Mouse (Mus musculus): ENCODE data around the gene Bag1. TPM values are rescaled to one million over a fixed set of nuclear protein-coding genes. Genes with fewer than 3 reads are reported as not detected.
"Not testable (repeated sequence)": the region's sequence is repeated elsewhere in the genome, so short reads cannot be mapped to it uniquely, and the experiment has no call there.

The Bag1 gene
- total RNA-seq, 2 experiments from 2014 or later, result 163 to 361 TPM

DNA sequence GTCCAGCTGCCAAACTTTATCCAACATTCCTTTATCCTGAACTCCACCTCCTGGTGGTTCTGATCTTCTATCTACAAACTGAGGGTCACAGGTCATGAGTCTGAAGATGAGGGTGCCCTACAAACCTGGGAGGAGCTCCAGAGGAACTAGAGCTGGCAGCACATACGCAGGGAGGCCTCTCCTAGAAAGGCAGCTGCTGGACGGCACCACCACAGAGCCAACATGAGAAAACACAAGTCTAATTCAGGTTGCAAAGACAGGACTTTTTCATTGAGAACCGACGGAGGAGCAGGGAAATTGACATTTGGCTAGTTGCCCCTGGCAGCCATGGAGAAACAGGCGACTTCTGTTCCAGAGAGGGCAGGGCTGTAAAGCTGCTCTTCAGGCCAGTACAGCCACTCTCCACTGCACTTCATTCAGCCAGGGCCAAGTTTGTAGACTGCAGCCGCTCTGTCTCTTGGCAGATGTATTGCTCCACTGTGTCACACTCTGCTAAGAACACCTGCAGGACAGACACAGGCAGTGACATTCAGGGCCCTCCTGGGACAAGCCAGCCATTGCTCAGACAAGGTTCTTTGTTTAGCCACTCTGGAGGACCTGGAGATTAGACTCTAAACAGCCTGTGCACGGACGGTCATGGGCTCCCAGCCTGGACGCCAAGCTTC lies 11.8 kb downstream of the Bag1 start:
- ATAC-seq (replicated peaks; ENCODE audit: poor library complexity), result no peak

DNA sequence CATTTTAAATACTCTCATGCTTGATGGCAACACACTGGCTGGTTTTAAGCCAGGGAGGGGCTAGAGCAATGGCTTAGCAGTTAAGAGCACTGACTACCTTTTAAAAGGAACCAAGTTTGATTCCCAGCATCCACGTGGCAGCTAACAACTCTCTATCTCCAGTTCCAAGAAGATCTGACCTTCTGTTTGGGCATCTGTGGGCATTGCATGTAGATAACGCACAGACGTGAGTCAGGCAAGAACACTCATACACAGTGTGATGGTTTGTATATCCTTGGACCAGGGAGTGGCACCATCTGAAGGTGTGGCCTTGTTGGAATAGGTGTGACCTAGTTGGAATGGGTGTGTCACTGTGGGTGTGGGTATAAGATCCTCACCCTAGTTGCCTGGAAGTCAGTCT lies 13.7 kb downstream of the Bag1 start:
- ATAC-seq (replicated peaks; ENCODE audit: poor library complexity), result not testable (repeated sequence)

DNA sequence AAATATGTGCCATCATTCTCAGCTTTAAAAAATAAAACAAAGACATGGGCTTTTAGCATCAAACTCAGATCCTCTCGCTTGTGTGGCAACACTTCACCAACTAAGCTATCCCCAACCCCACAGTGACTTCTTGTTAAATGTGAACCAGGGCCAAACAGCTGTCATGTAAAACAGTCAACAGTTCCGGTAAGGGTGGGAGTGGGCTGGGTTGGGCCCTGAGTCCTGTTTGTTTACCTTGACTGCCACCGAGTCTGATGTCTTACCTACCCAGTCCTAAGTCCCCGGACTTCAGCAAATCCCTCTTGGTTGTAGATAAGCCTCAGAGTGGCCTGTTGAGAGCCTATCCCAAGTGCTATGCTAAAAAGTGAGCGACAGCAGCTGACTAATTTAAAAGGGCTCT lies 14.4 kb downstream of the Bag1 start:
- no peak for ATAC-seq (replicated peaks; ENCODE audit: poor library complexity)

DNA sequence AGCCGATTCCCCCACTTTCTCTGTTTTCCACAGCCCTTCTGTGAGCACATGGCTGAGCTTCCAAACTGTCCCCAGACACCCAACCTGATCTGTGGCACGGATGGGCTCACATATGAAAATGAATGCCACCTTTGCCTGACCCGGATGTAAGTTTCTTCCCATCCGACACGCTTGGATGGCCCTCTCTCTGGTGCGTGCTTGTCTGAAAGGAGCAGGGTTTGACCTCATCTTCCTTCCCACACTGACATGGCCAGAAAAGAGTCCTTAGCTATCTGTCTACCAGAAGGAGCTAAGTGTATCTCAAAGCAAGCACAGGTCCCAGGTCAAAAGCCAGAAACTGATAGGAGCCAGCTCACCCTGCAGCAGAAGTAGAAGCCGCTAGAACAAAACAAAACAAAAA lies 19.0 kb downstream of the Bag1 start:
- no peak for ATAC-seq (replicated peaks; ENCODE audit: poor library complexity)

DNA sequence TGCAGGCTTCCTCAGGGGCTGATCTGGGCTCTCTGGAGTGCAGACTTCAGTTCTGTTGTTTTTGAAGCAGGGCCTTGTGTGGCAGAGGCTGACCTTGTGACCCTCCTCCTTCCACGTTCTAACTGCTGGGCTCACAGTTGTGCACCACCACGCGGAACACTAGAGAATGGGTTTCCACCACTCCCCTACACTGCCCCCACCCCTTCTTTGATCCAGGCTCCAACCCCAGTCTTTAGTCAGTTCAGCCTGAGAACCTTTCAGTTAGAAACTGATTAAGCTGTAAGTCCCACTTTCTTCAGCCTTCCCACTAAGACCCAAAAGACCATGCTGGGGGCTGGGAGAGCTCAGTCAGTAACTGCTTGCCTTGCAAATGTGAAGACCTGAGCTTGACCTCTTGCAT lies 22.5 kb downstream of the Bag1 start:
- ATAC-seq (replicated peaks; ENCODE audit: poor library complexity), result no peak

DNA sequence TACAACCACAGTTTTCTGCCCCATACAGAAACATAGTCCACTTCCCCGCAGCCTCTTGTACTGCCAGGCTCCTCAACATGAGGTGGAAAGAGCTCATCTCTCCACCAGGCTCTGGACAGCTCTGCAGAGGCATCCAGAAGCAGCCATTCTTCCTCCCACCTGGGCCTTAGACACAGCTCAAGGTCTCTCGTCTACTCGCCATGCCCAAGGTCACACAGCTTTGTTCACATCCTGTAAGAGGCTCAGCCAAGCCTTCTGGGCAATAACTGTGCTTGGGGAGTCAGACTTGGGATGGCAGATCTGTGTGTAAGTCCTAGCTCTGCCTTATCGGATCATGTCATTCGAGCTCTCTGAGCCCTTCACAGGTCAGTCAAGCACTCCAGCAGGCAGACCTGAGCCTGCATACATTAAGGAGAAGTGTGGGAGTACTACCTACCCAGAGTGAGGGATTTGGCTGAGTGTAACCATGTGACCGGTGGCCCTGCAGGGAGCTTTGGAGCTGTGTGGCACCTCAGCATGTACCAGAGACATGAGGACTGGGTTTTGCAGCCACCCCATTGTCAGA lies 24.9 kb downstream of the Bag1 start:
- ATAC-seq (replicated peaks; ENCODE audit: poor library complexity), result no peak

DNA sequence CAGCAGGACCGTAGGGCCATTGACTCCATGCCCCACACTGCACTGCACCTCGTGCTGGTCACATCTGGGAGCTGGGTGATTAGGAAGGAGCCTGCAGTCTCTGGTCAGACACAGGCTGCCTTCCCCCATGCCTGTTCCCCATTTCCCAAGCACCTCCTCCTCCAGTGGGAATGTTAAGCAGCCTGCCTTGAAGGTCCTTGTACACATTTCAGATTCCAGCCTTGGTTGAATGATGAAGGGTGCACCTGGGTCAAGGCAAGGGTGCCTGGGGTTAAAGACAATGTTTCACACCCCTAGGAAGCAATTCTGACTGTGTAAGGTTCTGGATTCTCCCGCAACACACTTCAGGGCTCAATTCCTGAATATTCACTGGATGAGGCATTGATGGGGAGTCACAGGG lies 26.8 kb downstream of the Bag1 start:
- ATAC-seq (replicated peaks; ENCODE audit: poor library complexity), result no peak

DNA sequence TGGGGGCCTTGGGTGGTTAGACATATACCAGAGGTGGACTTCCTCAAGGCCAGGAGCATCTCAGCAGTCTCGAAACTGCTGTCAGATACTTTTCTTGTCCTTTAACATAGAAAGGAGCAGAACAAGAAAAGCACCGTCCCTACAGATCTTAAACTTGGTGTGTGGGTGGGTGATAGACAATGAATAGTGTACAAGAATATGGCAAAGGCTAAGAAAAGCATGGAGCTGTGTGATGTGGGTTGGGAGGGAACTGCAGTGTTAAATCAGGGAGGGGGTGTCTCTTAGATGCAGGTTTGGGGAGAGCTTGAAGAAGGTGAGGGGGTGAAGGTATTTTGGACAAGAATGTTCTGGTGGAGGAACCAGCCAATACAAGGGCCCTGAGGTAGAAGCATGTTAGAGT lies 27.5 kb downstream of the Bag1 start:
- no peak for ATAC-seq (replicated peaks; ENCODE audit: poor library complexity)

DNA sequence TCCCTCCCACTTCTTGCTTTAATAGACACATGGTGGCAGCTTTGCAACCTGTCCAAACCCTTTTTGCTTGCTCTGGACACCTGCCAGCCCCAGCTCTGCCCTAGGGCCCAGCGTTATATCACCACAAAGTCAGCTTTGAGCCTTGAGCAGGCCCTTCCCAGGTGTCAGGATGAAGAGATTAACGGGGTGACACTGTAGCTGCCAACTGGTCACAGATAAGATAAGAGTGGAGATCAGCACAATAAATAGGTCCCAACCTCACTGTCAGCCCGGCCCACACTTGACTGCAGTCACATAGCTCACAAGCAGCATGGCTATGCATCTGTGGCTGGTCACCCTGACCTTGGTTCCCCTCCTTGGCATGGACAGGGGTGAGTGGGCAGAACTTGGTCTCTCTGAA lies 28.3 kb downstream of the Bag1 start, which contains the start of gene Spink4:
Spink4 (plus strand) TSS at position 268 of the 400 bp plus-strand sequence.
- ATAC-seq (replicated peaks; ENCODE audit: poor library complexity), result peak; percentile 77

DNA sequence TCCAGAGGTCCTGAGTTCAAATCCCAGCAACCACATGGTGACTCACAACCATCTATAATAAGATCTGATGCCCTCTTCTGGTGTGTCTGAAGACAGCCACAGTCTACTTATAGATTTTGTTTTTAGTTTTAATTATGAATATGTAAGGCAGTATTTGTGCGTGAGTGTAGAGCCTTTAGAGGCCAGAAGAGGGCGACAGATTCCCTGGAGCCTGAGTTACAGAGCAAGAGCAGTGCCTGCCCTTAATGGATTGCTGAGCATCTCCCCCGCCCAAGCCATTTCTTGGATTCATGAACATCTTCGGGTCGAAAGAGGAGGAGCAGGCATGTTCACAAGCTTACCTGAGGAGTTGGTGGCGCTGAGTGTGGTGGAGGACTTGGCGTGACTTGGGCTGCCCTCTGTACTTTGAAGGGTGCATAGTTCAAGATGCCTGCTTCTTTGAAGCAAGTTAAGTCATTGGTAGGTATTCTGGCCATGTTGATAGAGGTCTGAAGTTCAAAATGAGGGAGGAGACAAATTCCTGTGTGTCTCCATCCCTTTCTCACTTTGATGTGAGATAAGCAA lies 31.4 kb downstream of the Bag1 start:
- ATAC-seq (replicated peaks; ENCODE audit: poor library complexity), result no peak

DNA sequence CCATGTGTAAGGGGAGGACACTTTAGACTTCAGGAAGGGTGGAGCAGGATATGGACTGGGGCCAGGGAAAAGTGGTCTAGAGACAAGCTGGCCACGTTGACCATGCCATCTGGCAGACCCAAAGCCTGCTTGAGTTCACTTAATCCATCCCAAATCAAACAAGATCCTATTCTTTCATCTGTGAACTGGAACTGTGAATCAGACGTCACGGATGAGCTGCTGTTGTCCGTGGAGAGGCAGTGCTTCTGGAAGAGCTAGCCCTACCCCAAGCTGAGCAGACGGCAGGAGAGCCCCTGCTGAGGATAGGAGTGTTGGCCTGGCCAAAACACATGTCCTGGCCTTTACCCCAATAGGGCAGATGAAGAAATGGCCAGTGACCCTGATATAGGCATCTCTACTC lies 32.1 kb downstream of the Bag1 start:
- no peak for ATAC-seq (replicated peaks; ENCODE audit: poor library complexity)

DNA sequence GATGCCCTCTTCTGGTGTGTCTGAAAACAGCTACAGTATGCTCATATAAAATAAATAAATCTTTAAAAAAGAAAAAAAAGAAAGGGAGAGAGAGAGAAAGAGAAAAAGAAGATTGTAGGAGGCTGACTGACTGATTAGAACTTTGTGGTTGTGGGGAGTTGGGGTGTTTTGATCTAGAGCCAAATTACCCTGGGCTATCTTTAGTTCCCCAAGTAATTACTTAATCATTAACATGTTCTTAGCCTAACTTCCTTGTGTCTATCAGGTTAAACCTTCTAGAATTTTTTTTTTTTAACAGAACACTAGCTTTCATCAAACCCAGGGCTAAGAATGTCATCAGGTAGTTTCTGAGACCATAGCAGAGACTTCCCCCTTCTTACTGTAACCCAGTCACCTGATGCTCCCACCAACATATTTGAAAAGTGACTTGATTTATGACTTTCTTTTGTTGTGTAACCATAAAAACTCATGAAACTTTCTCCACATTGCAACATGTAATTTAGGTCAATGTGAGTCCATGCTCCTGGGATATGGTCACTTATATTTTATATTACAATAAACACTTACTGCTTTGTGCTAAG lies 33.7 kb downstream of the Bag1 start:
- ATAC-seq (replicated peaks; ENCODE audit: poor library complexity), result peak; percentile 79

DNA sequence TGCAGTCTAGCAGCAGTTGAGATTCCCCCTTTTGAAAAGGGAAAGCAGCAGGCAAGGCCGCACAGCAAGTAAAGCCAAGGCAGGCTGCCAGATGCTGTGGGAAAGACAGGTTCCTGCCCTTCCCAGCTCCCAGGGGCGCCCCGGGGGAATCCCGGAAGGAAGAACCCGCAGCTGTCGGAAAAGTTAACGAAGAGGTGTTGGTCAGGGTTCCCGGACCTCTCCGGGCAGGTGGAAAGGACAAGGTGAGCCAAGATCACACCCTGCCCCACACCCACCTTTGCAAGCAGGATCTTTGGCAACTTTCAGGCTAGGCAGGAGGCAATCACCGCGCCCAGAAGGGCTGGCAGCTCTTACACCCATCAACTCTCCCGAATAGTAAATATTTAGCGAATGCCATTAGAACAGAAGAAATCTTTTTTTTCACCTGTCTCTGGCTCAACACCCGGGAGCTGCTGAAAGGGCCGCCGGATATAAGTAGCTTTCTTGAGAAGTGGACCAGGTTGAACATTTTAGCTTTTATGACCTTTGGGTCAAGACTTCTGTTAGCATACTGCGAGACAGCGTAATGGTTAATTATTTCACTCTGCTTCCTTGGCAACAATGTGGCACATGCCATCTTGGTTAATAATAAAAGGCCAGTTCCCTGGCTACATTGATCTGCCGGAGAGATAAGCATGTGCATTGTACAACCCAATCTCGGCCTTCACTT lies 39.7 kb downstream of the Bag1 start:
- no peak for ATAC-seq (replicated peaks; ENCODE audit: poor library complexity)

DNA sequence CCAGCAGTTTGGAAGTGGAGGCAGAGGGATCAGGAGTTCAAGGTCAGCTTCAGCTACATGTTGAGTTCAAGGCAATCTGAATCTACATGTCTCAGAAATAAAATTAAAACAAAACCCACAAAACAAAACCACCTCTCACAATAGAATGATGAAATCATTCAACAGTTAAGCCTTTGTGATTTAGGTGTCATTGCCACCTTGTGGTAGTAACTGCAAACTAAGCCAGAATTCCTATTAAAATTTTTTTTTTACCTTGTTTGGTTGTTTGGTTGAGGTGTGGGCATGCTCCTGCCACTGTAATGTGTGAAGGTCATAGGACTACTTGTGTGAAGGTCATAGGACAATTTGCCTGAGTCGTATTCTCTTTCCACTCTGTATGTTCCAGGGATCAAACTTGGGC lies 41.8 kb downstream of the Bag1 start:
- peak; percentile 81 for ATAC-seq (replicated peaks; ENCODE audit: poor library complexity)

DNA sequence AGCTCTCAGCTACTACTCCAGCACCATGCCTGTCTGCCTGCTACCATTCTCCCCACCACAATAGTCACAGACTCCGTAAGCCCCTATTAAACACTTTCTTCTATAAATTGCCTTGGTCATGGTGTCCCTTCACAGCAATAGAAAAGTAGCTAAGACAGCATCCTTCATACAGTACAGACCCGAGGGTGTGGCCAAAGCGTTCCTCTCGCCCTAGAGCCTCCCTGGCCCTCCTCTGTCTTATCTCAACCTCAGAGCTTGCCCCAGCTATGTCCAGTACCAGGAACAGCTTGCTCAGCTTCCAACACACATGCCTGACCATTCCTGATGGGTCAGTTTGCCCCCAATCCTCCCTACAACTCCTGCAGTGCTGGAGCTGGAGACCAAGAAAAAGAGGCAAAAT lies 47.5 kb downstream of the Bag1 start:
- no peak for ATAC-seq (replicated peaks; ENCODE audit: poor library complexity)

DNA sequence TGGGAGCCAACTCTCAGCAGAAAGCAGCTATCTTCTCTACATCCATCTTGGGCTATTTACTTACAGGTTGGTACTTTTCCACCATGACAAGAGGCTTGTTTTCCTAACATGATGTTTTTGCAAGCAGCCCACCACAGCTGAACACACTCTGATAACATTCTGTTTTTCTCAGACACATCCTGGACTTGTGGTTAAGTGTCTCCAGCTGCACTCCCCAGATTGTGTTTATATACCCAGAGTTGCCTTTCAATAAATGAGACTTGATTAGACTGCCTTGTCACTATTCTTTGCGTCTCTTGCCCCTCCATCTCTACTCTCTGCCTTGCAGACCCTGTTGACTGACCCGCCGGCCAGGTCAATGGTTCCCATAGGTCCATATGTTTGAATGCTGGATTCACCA lies 48.0 kb downstream of the Bag1 start:
- peak; percentile 23; the same call in 1 of the 2 replicates for ATAC-seq (replicated peaks; ENCODE audit: poor library complexity)

DNA sequence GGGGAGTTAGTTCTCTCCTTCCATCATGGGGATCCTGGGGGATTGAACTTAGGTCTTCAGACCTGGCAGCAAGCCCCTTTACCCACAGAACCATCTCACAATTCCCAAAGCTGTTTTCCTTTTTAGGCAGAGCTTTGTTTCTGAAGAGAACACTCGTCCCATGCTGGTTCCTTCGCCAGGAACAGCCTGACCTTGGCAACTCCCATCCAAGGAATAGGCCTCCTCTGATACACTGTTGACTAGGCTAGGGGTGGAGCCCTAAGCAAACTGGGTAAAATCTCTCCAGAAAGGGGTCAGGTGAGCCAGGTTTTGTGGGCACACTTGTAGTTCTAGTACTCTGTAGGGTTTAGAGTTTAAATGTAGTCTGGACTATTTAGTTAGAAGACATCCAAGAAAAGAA lies 48.8 kb downstream of the Bag1 start:
- ATAC-seq (replicated peaks; ENCODE audit: poor library complexity), result no peak

DNA sequence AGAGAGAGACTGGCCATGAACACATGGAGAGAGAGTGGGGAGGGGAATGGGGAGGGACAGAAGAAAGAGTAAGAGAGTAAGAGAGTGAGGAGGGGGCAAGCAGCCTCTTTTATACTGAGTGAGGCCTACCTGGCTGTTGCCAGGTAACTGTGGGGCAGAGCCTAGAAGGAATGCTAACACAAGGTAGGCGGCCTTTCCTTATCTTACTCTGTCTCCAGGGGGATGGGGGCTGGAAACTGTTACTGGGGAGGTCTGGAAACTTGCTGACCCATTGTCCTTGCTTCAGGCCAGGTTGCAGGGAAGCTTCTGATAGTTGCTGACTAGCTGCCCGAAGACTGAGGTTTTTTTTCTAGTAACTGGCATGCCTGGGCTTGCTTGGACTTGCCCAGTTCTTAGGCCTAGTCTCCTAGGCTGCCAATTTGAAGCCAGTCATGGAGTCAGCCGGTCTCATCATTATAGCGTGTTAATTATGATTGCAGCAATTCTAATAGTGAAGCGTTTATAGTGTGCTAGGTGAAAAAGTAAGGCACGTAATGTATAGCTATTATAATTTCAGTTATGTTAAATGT lies 49.5 kb downstream of the Bag1 start:
- ATAC-seq (replicated peaks; ENCODE audit: poor library complexity), result no peak

DNA sequence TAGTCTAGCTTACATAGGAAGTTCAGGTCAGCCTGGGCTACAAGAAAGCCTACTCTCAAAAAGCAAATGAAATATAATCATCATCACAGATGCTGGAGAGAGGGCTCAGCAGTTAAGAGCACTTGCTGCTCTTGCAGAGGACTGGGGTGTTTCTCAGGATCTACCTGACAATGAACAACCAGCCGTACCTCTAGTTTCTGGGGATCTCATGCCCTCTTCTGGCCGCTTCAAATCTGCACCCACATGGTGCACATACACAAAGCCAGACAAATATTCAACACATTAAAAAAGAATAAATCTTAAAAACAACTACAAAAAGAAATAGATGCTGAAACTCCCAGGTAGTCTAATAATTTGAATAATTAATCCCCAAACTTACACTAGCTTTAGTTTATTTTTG lies 52.4 kb downstream of the Bag1 start:
- ATAC-seq (replicated peaks; ENCODE audit: poor library complexity), result no peak

DNA sequence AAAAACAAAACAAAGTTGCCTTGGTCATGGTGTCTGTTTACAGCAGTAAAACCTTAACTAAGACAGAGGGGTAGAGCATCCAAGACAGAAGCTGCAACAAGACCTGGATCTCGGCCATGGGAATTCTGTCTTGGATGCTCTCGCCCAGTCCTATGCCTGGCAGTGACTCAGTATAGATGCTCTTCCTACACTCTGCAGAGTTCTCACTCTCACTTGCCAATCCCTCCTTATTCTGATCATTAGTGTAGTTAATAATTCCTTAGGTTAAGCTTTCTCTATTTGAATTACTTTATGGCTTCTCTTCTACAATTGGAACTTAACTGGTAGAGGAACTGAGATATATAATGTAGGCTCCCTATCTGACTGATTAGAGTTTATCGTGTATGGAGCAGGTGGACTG lies 53.0 kb downstream of the Bag1 start:
- ATAC-seq (replicated peaks; ENCODE audit: poor library complexity), result no peak

DNA sequence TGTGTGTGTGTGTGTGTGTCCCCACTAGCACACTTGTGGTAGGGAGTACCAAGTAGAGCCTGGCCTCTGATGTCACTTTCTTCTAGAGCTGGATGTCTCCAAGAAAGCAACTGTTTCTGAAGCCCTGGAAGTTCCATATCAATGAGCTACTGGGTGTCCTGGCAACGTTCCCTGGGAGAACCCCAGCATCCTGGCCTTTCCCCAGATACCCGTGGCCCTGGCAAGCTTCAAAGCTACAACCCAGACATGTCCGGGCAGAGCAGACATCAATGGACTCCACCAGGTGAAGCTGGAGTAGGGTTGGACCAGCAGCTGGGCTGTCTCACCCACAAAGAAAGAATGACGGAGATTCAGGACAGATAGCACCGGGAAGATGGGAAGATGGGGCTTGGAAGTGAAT lies 56.9 kb downstream of the Bag1 start:
- no peak for ATAC-seq (replicated peaks; ENCODE audit: poor library complexity)
